Mouse (Mus musculus) adrenal gland, adult (tissue): ENCODE measurements at regions not wholly inside any gene's neighbourhood (a gene's known extent, or its start where the extent isn't known, plus 50 kb on each side); places are given as distances from the start of the nearest gene placed in this dataset.

Source experiments
- DNase-seq, 2 experiments: peaks; one replicate each; pipeline ENCODE4 v3.0.0; 2022 to 2023; ENCODE audit warnings: low spot score in 1 of 2; ENCODE audit not compliant: inconsistent age in 2 of 2

DNA sequence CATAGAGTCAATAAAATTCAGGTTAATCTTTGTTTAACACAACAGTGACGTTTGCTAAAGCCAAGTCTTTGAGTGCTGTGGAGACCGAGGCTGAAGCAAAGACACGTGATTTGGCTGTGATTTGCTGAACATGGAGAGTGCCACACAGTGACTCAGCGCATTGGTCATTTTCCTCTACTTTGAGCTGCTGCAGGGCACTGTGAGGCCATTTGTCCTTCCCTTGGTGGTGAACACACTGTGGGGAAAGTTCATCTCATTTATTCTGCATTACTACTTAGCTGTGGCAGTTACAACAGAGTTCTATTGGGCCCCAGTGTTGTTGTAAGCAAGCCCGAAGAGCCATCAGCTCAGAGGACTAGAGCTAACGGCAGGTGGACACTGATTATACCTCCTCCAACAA lies 162.2 kb upstream of the Eif4g2 start:
- DNase-seq, result peak; percentile 39 to 81

DNA sequence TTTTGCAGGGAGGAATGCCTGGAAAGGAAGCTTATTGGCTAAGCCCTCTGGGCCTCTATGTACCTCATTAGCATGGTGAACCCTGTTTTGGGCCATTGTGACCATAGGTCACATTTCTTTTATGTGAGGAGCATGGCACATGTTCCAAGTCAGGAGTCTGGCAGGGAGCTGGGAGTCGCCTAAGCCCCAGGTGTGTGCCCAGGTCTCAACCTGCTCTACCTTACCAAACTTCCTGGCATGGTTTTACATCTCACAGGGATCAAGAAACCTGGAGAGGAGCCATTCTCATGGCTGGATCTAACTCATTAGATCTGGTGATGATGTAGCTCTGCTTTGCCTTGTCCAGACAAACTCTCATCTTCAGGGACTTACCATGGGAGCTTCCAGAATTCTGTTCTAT lies 161.0 kb upstream of the Eif4g2 start:
- DNase-seq, result no peak

- DNase-seq, result no peak
Measured at GRCm38 (mm10) chr7:111242646-111243045, 159.8 kb upstream of the Eif4g2 start.

- peak in 1 of 2 experiments; percentile 65 for DNase-seq
Measured at GRCm38 (mm10) chr7:111241538-111241937, 158.7 kb upstream of the Eif4g2 start.

GRCm38 (mm10) chr7:111240234-111240826 lies 157.5 kb upstream of the Eif4g2 start:
- peak in 1 of 2 experiments; percentile 72 for DNase-seq

DNA sequence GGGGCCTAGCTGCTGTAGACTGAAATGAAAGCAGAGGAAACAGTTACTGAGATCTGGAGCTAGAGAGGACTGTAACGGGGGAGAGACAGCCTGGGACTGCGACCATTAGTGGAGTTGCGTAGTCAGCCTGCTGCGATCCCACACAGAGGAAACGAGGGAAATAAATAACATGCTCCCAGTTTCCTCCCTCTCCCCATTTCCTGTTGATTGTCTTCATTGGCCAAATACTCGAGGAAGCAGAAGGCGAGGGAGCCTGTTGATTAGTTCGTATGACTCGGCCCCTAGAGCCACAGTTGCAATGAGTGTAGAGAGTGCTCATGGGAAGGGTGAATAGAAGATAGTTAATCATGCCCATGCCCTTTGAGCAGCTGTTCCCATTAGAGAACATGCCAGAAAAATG lies 155.0 kb upstream of the Eif4g2 start:
- peak in 1 of 2 experiments; percentile 29 for DNase-seq

DNA sequence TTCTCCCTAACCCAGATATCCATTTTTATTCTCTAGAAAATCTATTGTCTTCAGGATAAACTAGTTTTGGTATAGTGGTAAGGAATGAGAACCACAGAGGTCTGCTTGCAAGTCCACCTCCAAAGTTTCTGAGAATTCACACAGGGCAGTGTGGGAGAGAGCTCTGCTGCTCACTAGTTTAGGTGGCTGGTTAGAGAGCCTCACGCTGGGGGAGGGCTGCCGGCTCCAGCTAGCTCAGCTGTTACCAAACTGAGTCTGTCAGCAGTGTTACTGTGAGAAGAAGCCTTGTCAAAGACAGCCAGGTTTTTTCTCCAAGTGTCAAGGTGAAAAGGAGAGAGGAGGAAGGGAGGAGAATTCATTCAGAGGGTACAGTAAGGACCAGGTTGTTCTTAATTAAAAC lies 147.8 kb upstream of the Eif4g2 start:
- no peak for DNase-seq

GRCm38 (mm10) chr7:111227082-111227481 lies 144.3 kb upstream of the Eif4g2 start:
- no peak for DNase-seq

DNA sequence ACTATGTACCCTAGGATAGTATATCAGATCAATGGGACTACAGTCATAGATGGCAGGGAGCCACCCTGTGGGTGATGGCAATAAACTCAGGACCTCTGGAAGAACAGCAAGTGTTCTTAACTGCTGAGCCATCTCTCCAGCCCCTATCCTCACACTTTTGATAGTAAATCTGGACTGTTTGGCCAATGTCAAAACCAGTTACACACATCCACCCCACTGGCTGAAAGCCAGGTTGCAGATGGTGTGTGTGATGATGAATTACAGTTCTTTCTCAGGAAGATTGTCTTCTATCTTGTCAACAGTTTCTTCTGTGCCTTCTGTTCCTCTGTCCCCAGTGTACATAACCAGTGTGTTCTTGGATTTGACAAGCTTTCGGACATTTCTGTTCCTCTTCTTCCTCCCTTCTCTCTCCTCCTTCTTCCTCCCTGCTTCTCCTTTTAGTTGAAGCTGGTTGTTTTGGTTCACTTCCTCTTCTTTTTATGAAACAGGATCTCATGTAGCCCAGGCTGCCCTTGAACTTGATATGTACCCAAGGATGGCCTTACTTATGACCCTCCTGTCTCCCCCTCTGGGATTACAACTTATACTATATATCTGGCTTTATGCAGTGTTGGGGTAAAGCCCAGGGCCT lies 143.3 kb upstream of the Eif4g2 start:
- no peak for DNase-seq

DNA sequence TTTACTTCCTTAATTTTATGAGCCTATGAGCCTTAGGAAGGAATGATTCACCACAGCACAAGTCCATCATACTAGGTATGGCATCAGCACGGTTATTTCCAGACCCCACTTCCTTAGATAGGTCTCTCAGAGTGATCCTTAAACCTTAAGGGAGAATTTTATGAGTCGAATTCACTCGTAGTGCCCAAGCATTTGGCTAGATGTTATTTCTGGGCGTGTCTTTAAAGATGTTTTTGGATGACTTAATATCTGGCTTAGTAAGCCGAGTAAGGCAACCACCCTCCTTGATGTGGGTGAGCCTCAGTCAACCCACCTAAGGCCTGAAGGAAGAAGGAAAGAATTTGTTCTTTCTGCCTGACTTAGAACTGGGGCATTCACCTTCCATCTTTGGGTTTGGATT lies 132.8 kb upstream of the Eif4g2 start:
- no peak for DNase-seq

GRCm38 (mm10) chr7:111214226-111214906 lies 131.5 kb upstream of the Eif4g2 start:
- DNase-seq, result no peak

- no peak for DNase-seq
Measured at GRCm38 (mm10) chr7:111212188-111212587, 129.4 kb upstream of the Eif4g2 start.

GRCm38 (mm10) chr7:111211641-111212040 lies 128.8 kb upstream of the Eif4g2 start:
- no peak for DNase-seq

- no peak for DNase-seq
Measured at GRCm38 (mm10) chr7:111210282-111210681, 127.5 kb upstream of the Eif4g2 start.

DNA sequence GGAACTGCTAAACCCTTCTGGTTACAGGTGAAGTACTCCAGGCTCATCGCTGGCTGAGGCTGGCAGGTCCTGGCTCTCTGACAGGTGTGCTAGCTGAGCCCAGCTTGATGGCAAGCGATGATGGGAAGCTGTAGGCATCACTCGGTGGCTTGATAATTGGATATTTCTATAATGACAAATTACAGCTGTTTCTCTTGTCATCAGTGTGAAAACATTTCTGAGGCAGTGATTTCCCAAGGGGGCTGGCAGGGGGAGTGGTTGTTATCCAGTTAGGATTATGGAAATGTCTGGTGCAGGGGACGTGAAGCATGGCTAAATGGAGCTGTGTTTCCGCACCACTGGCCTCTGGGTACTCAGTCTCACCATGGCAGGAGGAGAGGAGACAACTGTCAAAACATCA lies 123.0 kb upstream of the Eif4g2 start:
- DNase-seq, result no peak

DNA sequence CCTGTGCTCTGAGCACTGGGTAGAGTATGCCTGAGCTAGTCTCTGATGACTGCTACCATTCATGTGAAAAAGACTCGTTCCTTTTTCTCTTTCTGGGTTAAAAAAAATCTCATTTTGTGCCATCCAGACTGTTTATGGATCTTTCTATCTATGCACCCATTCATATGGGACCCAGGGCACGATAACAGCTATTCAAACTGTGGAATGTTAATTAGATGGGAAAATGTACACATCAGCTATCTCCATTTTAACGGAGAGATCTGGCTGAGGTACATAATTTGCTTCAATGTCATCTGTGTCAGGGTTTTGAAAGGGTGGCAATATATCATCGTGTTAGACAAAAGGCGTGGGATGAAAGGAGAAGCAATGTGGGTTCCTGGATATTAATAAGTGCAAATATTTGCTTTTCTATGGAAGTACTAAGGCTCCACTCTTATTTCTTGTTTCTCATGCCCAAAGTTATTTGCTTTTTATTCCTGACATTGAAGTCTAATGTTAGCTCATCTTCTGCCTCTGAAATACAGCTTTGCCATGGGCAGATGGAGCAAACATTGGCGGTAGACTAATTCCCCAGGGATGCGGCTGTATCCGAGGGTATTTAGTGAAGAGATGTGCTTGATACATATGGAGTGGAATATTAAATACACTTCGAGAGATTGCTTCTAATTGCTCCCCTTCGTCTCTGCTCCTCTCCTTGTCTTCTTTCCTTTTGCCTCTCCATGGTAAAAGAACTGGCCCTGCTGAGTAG lies 116.0 kb upstream of the Eif4g2 start:
- no peak for DNase-seq

DNA sequence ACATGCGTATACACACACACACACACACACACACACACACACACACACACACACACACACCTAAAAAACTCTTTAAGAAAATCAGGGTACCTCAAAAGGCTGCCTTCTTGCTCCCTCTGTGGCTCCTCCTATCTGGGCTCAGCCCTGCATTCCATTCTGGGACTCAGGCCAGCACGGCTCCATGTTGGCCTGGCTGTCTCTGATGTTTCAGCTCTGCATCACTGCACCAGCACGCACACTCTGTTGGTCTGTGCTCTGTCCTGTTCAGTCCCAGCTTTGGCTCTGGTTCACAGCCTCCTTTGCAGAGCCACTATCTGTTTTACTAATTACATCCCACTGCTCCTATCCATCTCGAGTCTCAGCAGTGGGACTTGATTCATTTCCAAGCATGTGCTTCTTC lies 108.8 kb upstream of the Eif4g2 start:
- peak; percentile 23 to 69 for DNase-seq

- DNase-seq, result no peak
Measured at GRCm38 (mm10) chr7:111191216-111191615, 108.4 kb upstream of the Eif4g2 start.

- no peak for DNase-seq
Measured at GRCm38 (mm10) chr7:111189731-111190130, 106.9 kb upstream of the Eif4g2 start.

GRCm38 (mm10) chr7:111185954-111186353 lies 103.1 kb upstream of the Eif4g2 start:
- no peak for DNase-seq

GRCm38 (mm10) chr7:111183512-111183911 lies 100.7 kb upstream of the Eif4g2 start:
- no peak for DNase-seq

- peak; percentile 46 to 85 for DNase-seq
Measured at GRCm38 (mm10) chr7:111182319-111182718, 99.5 kb upstream of the Eif4g2 start.
